Mouse (Mus musculus): ENCODE results near the gene Ahctf1.

DNA sequence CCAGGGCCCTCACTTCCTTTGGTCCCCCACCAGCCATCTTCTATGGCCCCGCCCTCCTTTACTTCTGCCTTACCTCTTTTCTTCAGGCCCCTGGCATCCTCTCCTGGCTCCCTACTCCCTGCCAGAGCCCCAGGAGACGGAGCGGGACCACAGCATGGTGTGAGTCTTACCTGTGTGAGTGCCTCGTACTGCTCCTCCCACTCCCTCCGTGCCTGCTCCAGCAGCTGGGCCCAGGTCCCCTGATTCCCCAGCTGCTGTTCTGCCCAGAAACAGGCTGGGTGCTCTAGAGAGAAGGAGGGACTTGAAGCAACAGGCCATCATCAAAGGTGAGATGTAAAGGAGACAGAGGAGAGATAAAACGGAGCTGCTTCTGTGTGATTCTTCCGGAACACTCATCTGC, 90.8 kb downstream of the Ahctf1 start:
- TF ChIP-seq MAX (IDR thresholded peaks at IDR 0.05; ENCODE audit: low read length) (no peak), MEF2A (IDR thresholded peaks at IDR 0.05; ENCODE audit: extremely low read depth, insufficient replicate concordance, low read depth, low read length, poor library complexity, severe bottlenecking) (no peak)

Measured in MEL (cell line).